Mouse (Mus musculus): ENCODE results near the gene Tjp1. TPM values are rescaled to one million over a fixed set of nuclear protein-coding genes. Genes with fewer than 3 reads are reported as not detected.

Tjp1 gene
- total RNA-seq, 2 experiments from 2014 or later = 126 to 133 TPM

DNA sequence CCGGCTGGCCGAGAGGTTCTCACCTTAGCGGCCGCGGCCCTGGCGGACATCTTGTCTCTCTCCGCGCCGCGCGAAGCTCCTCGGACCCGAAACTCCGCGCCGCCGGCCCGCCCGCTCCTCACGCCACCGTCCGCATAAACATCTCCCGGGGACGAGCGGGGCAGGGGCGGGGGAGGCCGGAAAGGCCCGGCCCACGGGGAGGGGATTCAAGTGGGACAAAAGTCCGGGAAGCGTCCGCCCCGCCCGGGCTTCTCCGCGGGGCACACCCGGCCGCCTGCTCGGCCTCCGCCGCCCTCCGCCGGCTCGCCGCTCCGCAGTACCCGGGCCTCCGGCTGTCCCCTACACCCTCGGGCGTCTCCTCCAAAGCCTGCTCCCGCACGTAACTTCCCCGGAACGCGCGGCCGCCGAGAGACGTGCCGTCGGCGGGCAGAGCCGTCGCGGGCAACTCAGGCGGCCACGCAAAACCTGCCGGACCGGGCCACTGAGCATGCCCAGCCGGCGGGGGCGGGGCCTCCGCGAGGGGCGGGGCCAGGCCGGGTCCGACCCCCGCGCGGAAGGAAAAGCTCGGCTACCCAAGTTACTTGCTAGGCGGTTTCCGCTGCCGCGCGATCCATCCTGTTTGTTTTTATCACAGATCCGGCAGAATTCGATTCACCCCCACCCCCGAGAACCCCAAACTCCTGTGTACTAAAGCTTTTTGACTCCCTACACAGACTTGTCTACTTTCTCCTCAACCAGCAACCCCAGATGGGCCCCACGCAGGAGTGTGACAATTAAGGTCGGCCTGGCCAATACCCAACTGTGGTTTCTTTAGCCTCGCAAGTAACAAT is 156.6 kb downstream of the Tjp1 start:
- intact Hi-C loops (cut with DNase I) = loop anchor here (5.0 kb wide), 1 partner anchor 46 kb away; no protein-coding TSS in a partner anchor
- peak; percentile 95 to 97 for DNase-seq

- peak in 1 of 2 experiments; percentile 53 for DNase-seq
- intact Hi-C loops (cut with DNase I) = loop anchor here (5.0 kb wide), 1 partner anchor 47 kb away; no protein-coding TSS in a partner anchor
Measured at GRCm38 (mm10) chr7:65370381-65370786, 157.2 kb downstream of the Tjp1 start.

GRCm38 (mm10) chr7:65369101-65369500 is 158.5 kb downstream of the Tjp1 start:
- DNase-seq = no peak
- intact Hi-C loops (cut with DNase I) = loop anchor here (5.0 kb wide), 2 partner anchors 52 to 98 kb away; no protein-coding TSS in a partner anchor

GRCm38 (mm10) chr7:65367386-65368245 is 160.0 kb downstream of the Tjp1 start:
- intact Hi-C loops (cut with DNase I) = loop anchor here (5.0 kb wide), 2 partner anchors 50 to 100 kb away; no protein-coding TSS in a partner anchor

GRCm38 (mm10) chr7:65366153-65366552 is 161.4 kb downstream of the Tjp1 start:
- DNase-seq = peak in 1 of 2 experiments; percentile 54
- intact Hi-C loops (cut with DNase I) = loop anchor here (5.0 kb wide), 2 partner anchors 49 to 101 kb away; no protein-coding TSS in a partner anchor

More at GRCm38 (mm10) chr7:65367386-65368245, 160.0 kb downstream of the Tjp1 start:
- DNase-seq = no peak

DNA sequence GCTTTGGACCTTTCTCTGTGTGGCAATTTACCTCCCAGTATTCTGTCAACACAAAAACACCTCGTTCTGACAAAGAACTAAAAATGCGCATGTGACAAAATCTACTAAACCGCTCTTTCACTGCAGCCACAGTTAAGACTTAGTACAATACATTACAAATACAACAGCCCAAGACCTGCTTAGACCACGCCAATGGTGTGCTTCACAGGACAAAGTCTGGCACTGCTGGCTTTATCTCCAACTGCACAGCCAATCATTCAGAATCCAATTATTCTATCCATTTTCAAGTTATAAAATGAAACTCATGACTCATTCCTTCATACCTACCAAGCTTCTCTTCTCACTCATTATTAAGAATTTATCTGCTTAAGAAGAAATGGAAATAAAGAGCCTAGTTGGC is 162.0 kb downstream of the Tjp1 start:
- no peak for DNase-seq
- intact Hi-C loops (cut with DNase I) = loop anchor here (5.0 kb wide), 2 partner anchors 48 to 102 kb away; no protein-coding TSS in a partner anchor

DNA sequence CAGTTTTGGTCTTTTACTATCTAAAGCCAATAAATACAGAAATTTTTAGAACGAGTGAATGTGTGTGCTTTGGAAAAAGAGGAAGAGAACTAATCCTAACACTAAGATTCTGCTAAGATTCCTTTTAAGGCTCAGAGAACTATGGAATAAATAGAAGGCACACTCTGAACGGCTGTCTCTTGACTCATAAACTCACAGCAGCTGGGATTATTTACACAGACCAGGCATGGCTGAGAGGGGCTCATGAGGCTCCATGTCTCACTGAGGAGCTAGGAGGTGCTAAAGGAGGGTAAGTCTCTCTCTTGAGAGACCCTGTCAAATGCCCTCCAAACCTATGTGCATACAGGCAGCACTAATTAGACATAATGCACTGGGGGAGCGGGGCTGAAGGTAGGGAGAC is 167.3 kb downstream of the Tjp1 start:
- no peak for DNase-seq
- intact Hi-C loops (cut with DNase I) = no loop called here

DNA sequence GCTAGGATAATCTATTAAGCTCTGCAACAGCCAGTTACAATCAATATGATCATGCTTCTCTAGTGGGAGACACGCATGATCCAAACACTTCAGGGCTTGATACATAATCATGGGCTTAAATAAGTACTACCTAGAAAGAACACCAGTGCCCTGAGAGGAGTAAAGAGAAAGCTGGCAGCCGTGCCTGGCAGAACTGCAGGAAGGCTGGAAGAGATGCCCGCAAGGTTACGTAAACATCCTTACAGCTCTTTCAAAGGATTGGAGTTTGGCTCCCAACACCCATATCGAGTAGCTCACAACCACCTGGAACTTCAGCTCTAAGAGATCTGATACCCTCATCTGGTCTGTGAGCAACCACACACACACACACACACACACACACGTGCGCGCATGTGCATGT is 167.8 kb downstream of the Tjp1 start:
- DNase-seq = no peak
- intact Hi-C loops (cut with DNase I) = no loop called here

- peak; percentile 42 to 60 for DNase-seq
- intact Hi-C loops (cut with DNase I) = no loop called here
Measured at GRCm38 (mm10) chr7:65357538-65357937, 170.0 kb downstream of the Tjp1 start.

DNA sequence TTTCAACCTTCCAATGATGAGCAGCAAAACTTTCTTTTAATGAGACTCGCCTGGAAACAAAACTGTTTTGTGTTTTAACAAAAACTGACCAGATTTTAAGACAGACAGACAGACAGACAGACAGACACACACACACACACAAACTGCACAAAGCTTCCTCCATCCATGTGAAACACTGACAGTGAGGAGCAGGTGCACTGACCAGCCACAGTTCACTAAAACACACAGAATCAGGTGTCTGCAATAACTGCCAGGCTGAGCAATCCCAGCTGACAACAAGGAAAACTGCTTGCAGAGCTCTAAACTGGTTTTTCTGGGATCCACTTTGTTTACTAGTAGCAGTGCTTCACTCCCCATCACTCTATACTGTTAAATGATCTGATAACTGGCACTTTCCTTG is 171.4 kb downstream of the Tjp1 start:
- intact Hi-C loops (cut with DNase I) = no loop called here
- DNase-seq = no peak

GRCm38 (mm10) chr7:65354908-65355307 is 172.7 kb downstream of the Tjp1 start:
- DNase-seq = no peak
- intact Hi-C loops (cut with DNase I) = loop anchor here (5.0 kb wide), 1 partner anchor 38 kb away; no protein-coding TSS in a partner anchor

DNA sequence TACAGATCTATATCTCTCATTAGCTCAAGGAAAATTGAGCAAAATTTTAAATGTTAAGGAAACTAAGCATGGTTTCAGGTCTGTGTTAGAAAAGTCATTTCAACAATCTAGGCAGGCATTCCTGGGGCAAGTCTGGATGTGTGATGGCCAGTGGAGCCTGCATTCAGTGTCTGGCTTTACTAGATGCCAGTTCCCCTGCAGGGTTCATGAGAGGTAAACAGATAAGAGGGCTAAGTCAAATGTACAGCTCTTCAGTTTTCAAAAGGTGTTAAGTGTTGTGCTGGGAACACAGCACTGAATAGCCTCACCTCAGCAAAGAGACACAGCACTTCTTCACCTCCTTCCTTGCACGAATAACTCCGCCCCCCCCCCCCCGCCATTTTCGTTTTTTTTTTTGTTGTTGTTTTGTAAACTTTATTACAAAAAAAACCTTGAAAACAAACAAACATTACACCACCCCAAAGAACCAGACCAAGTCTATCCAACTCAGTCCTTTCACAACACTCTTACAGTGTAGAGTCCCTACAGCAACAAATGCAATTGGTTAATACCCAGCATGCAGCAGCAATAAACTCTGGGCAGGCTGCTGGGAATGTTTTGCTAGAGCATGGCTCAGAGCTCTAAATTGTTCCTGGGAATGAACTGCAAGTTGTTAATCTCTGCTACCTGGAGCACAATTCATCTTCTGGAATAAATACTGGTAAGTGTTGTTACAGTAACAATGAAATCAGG is 177.1 kb downstream of the Tjp1 start:
- no peak for DNase-seq
- intact Hi-C loops (cut with DNase I) = loop anchor here (5.0 kb wide), 1 partner anchor 33 kb away; no protein-coding TSS in a partner anchor

DNA sequence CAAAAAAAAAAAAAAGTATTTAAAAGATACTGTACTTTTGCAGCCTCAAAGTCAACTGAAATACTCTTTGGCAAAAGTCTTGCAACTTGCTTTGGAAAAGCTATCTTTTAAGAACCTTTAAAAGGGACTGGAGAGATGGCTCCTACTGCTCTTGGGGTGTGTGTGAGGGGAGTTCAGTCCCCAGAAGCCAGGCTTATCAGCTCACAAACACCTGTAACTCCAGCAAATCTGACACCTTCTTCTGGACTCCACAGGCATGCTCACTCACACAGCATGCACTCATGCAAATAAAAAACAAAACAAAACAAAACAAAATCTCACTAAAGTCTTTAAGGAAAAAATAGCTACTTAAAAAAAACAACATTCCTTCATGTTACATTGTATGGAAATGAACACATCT is 179.0 kb downstream of the Tjp1 start:
- no peak for DNase-seq
- intact Hi-C loops (cut with DNase I) = no loop called here

DNA sequence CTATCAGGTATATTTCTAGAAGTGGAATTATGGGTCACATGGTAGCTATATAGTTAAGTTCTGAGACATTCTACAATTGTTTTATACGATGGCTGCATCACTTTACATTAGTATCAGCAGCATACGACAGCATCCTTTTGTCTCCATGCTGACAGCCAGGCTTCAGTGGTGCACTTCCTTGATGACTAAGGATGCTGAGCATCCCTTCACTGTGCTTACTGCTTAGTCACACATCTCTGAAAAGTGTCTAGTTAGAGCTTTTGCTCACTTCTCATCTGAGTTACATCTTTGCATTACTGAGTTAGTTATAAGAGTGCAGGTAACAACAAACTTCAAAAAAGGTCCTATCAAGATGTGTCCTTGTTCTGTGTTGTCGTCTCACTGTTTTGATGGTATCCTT is 182.3 kb downstream of the Tjp1 start:
- intact Hi-C loops (cut with DNase I) = no loop called here
- no peak for DNase-seq

DNA sequence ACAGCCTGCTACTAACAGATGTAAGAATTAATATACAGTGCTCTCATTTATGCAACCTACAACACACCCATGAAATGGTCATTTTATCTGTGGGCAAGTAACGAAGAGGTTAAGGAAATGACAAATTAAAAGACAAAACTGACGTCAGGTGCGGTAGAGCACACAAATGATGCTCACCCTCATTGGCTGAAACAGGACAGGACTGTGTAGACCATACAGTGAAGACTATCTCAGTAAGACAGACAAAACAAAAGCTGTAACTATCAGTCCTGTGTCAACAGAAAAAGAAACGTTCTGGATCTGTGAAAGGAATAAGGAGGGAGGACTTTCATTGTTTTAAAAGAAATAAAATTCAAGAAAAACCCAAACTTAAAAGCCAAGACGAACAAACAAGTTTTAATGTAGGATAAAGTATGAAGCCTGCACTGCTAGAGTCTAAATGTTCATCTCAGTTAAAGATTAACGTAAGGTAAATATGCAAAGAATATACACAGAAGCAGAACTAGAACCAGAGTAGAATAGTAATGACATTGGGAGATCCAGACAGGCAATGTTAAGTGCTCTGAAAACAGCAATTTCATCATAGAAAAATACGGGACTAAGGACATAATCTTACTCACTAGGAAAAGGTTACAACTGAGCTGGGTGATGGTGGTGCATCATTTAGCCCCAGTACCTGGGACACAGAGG is 189.9 kb downstream of the Tjp1 start:
- intact Hi-C loops (cut with DNase I) = no loop called here
- DNase-seq = no peak

DNA sequence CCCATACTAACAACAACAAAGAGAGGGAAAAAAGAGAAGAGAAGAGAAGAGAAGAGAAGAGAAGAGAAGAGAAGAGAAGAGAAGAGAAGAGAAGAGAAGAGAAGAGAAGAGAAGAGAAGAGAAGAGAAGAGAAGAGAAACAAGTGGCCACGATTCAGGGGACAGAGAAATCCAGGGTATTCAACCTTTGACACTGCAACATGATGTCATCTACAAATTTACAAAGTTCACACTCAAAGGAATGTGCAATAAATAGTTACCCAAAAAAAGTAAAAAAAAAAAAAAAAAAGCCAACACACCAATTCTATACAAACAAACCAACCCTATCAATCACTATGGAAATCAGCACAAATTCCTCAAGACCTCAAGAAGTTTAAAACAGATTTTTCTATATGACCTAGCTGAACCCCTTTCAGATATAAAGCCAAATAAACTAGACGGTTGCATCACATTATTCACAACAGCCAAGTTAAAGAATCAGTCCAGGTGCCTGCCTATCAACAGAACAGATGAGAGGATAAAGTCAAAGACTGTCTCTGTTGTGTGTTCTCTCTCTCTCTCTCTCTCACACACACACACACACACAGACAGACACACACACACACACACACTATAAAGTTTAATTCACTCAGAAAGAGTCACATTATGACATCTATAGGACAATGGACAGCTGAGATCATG is 194.4 kb downstream of the Tjp1 start:
- no peak for DNase-seq
- intact Hi-C loops (cut with DNase I) = no loop called here

- intact Hi-C loops (cut with DNase I) = loop anchor here (1.0 to 5.0 kb wide), 4 partner anchors 33 to 323 kb away; partner anchors contain the start of gene Tarsl2
- DNase-seq = peak; percentile 65 to 84
Measured at GRCm38 (mm10) chr7:65319047-65319725, 208.4 kb downstream of the Tjp1 start.

DNA sequence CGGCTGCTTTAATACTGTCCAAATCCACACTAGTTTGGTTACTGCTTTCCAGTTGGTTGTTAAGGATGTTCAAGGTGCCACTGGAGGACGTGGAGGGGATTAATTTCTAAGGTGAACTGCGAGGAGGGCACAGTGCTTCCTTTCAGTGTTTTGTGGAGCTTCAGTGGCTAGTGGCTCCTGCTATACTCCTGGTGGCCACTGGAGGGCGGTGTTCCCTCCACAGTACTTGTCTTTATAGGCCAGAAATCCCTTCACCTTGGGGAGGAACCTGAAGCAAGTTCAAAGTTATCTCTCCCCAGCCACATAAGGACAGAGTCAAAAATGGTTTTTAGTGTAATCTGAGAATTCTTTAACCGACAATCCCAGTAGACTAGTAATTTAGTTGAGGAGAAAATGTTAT is 210.2 kb downstream of the Tjp1 start:
- intact Hi-C loops (cut with DNase I) = loop anchor here (1.0 to 5.0 kb wide), 4 partner anchors 35 to 325 kb away; partner anchors contain the start of gene Tarsl2
- DNase-seq = peak; percentile 69 to 74

All from heart, postnatal 14 days (tissue).